In genomic region chr13:54949592-54949991, GRCm38 (mm10) we compare ENCODE assay signal across 9 mouse cellular contexts. TPM values are rescaled to one million over a fixed set of nuclear protein-coding genes. Genes with fewer than 3 reads are reported as not detected.
DNase-seq lines count a peak whose midpoint lies in the region; ATAC-seq lines count a peak whose summit lies in the region.
"Had no signal": no experiment of that assay in that cellular context is flagged by ENCODE, and none has a peak within 500 bp of the region (broad histone marks: within the 10 kb centered on the region; RNA-seq: fewer than 3 reads in every experiment).

No protein-coding gene starts in this region.

- H3K9me3 ChIP-seq in forebrain, embryonic 15.5 days: no peaks in the 10 kb centered on the region
- no peaks in the 10 kb centered on the region for H3K9me3 ChIP-seq in hindbrain, embryonic 16.5 days (ENCODE audit: control insufficient read depth, low read length)
- H3K9me3 ChIP-seq in liver, embryonic 13.5 days (replicated peaks): no peaks in the 10 kb centered on the region
- H3K9me3 ChIP-seq in neural tube, embryonic 14.5 days (ENCODE audit: control insufficient read depth, low read length): no peaks in the 10 kb centered on the region

- peak overlapping the region; percentile 92 for H3K27ac ChIP-seq in forebrain, embryonic 15.5 days (replicated peaks)
- H3K27ac ChIP-seq in hindbrain, embryonic 16.5 days (ENCODE audit: low read depth, low read length): peak overlapping the region; percentile 87
- H3K27ac ChIP-seq in liver, embryonic 13.5 days: no peak overlapping the region
- peak overlapping the region; percentile 84 for H3K27ac ChIP-seq in neural tube, embryonic 14.5 days (ENCODE audit: low read depth, low read length)

- peak overlapping the region; percentile 85 for H3K4me3 ChIP-seq in forebrain, embryonic 15.5 days
- H3K4me3 ChIP-seq in hindbrain, embryonic 16.5 days (ENCODE audit: low read length): peak overlapping the region; percentile 75
- peak overlapping the region; percentile 52 for H3K4me3 ChIP-seq in liver, embryonic 13.5 days (replicated peaks)
- peak overlapping the region; percentile 73 for H3K4me3 ChIP-seq in neural tube, embryonic 14.5 days (ENCODE audit: low read depth, low read length)

- peak overlapping the region; percentile 99 for H3K4me2 ChIP-seq in forebrain, embryonic 15.5 days (replicated peaks)
- H3K4me2 ChIP-seq in hindbrain, embryonic 16.5 days (ENCODE audit: low read length): peak overlapping the region; percentile 94
- peak overlapping the region; percentile 70 for H3K4me2 ChIP-seq in liver, embryonic 13.5 days
- peak overlapping the region; percentile 97 for H3K4me2 ChIP-seq in neural tube, embryonic 14.5 days (ENCODE audit: low read depth, low read length)

- H3K36me3 ChIP-seq in forebrain, embryonic 15.5 days: no peaks in the 10 kb centered on the region
- H3K36me3 ChIP-seq in hindbrain, embryonic 16.5 days (ENCODE audit: control insufficient read depth, insufficient read depth, low read length): no peaks in the 10 kb centered on the region
- no peaks in the 10 kb centered on the region for H3K36me3 ChIP-seq in liver, embryonic 13.5 days
- no peaks in the 10 kb centered on the region for H3K36me3 ChIP-seq in neural tube, embryonic 14.5 days (ENCODE audit: control insufficient read depth, insufficient read depth, low read length)

- H3K27me3 ChIP-seq in forebrain, embryonic 15.5 days: peaks cover 3% of the 10 kb centered on the region; the same call in 1 of the 2 replicates
- peaks cover 4% of the 10 kb centered on the region for H3K27me3 ChIP-seq in hindbrain, embryonic 16.5 days (replicated peaks; ENCODE audit: control insufficient read depth, insufficient read depth, low read length)
- peaks cover 95% of the 10 kb centered on the region for H3K27me3 ChIP-seq in liver, embryonic 13.5 days
- H3K27me3 ChIP-seq in neural tube, embryonic 14.5 days (ENCODE audit: control insufficient read depth, insufficient read depth, low read length): peaks cover 13% of the 10 kb centered on the region; the same call in 1 of the 2 replicates

- ATAC-seq in forebrain, embryonic 15.5 days (replicated peaks): peak; percentile 20
- ATAC-seq in hindbrain, embryonic 16.5 days: peak; percentile 29
- no peak for ATAC-seq in liver, embryonic 13.5 days (ENCODE audit: low read depth)
- ATAC-seq in neural tube, embryonic 14.5 days (ENCODE audit: low read depth): peak; percentile 10; the same call in 1 of the 2 replicates
- no peak for ATAC-seq in erythroid progenitor cell, adult 5-6 weeks (replicated peaks; ENCODE audit: low FRiP score, poor library complexity, severe bottlenecking)

- H3K4me1 ChIP-seq in forebrain, embryonic 15.5 days: peaks cover 57% of the 10 kb centered on the region
- H3K4me1 ChIP-seq in hindbrain, embryonic 16.5 days (ENCODE audit: control insufficient read depth, insufficient read depth, low read depth, low read length): peaks cover 35% of the 10 kb centered on the region
- peaks cover 9% of the 10 kb centered on the region; the same call in 1 of the 2 replicates for H3K4me1 ChIP-seq in liver, embryonic 13.5 days (replicated peaks)
- peaks cover 22% of the 10 kb centered on the region for H3K4me1 ChIP-seq in neural tube, embryonic 14.5 days (ENCODE audit: control insufficient read depth, insufficient read depth, low read length)

- under 1% methylated on average over 44 of the region's 44 CpGs for WGBS in forebrain, embryonic 15.5 days
- under 1% methylated on average over 40 of the region's 44 CpGs for WGBS in hindbrain, embryonic 16.5 days
- 1% methylated on average over 40 of the region's 44 CpGs for WGBS in liver, embryonic 13.5 days (ENCODE audit: insufficient replicate concordance)
- 1% methylated on average over 44 of the region's 44 CpGs for WGBS in neural tube, embryonic 14.5 days

- peak overlapping the region; percentile 87 for H3K9ac ChIP-seq in forebrain, embryonic 15.5 days (replicated peaks)
- H3K9ac ChIP-seq in hindbrain, embryonic 16.5 days (ENCODE audit: low read depth, low read length): peak overlapping the region; percentile 88
- H3K9ac ChIP-seq in liver, embryonic 13.5 days: peak overlapping the region; percentile 36; the same call in 1 of the 2 replicates
- peak overlapping the region; percentile 88 for H3K9ac ChIP-seq in neural tube, embryonic 14.5 days (replicated peaks; ENCODE audit: low read depth, low read length)

- peak; percentile 9 for DNase-seq in kidney, adult 18-20 months
- DNase-seq in kidney, adult 9 months: no peak
- DNase-seq in adrenal gland, postnatal 25 days: peak; percentile 46
- no peak for DNase-seq in liver, embryonic 13.5 days

RNA-seq across cellular contexts. Expression of gene Unc5a, which starts 0.4 kb away (rescaled TPM):
- 6.6 and 9.0 TPM in 2 replicates for total RNA-seq in adrenal gland, postnatal 25 days (2021)
- polyA plus RNA-seq in forebrain, embryonic 15.5 days (2015; fragmentation: Nextera tagmentation; extraction: Ambion mirVana): 16.6 and 16.9 TPM in 2 replicates
- 12.3 and 16.2 TPM in 2 replicates for polyA plus RNA-seq in hindbrain, embryonic 16.5 days (2015; fragmentation: Nextera tagmentation; extraction: Ambion mirVana)
- polyA plus RNA-seq in liver, embryonic 13.5 days (2015; fragmentation: Nextera tagmentation; extraction: Ambion mirVana): 0.52 and 0.55 TPM in 2 replicates
- polyA plus RNA-seq in neural tube, embryonic 14.5 days (2014; fragmentation: Nextera tagmentation; extraction: Ambion mirVana): 12.4 and 15.7 TPM in 2 replicates
- total RNA-seq in erythroid progenitor cell, adult 5-6 weeks (2015; ENCODE audit: low replicate concordance): 1.1 TPM in 1 of 2 replicates, not detected in the other
- total RNA-seq in erythroid progenitor cell, adult 5-6 weeks (2017; ENCODE audit: low replicate concordance): 0.90 TPM in 1 of 2 replicates, not detected in the other
- total RNA-seq: MEL had no signal

Comparison
In these comparisons a context has a peak if more than half of its experiments do, and no peak if none do; other contexts are left out.
1. DNase-seq: peak in kidney, adult 18-20 months (single experiment) and adrenal gland, postnatal 25 days (single experiment); none in kidney, adult 9 months (single experiment) and liver, embryonic 13.5 days (single experiment).
2. ATAC-seq: peak in forebrain, embryonic 15.5 days (single experiment), hindbrain, embryonic 16.5 days (single experiment) and neural tube, embryonic 14.5 days (single experiment); none in liver, embryonic 13.5 days (single experiment) and erythroid progenitor cell, adult 5-6 weeks (single experiment).
3. H3K9ac ChIP-seq: peak in every context shown above with its lines; median percentile 88 in hindbrain, embryonic 16.5 days; 88 in neural tube, embryonic 14.5 days; 87 in forebrain, embryonic 15.5 days; 36 in liver, embryonic 13.5 days.
4. Peak in every context shown above with its lines, with median percentiles within 50 percentile points of each other: H3K4me2 ChIP-seq and H3K4me3 ChIP-seq.